Mouse (Mus musculus) G1E (cell line): ENCODE data around the gene Rpl41.

ENCODE experiments used
- CTCF ChIP-seq: IDR thresholded peaks from 2 replicates; pipeline ENCODE4 v1.5.1; 2012; ENCODE audit warnings: low read depth, low read length, inconsistent platforms, mixed read lengths
- GATA1 ChIP-seq: IDR thresholded peaks from 2 replicates; pipeline ENCODE4 v1.6.1; 2012; ENCODE audit warnings: borderline replicate concordance, low read length, inconsistent platforms, mixed read lengths
- POLR2AphosphoS5 ChIP-seq: IDR thresholded peaks from 2 replicates; pipeline ENCODE4 v1.6.1; 2012; ENCODE audit warnings: low read depth, low read length, inconsistent platforms; ENCODE audit not compliant: insufficient replicate concordance
- TAL1 ChIP-seq: conservative IDR thresholded peaks from 2 replicates; pipeline ENCODE4 v1.6.1; 2012; ENCODE audit warnings: low read depth, low read length, inconsistent platforms, mixed read lengths

DNA sequence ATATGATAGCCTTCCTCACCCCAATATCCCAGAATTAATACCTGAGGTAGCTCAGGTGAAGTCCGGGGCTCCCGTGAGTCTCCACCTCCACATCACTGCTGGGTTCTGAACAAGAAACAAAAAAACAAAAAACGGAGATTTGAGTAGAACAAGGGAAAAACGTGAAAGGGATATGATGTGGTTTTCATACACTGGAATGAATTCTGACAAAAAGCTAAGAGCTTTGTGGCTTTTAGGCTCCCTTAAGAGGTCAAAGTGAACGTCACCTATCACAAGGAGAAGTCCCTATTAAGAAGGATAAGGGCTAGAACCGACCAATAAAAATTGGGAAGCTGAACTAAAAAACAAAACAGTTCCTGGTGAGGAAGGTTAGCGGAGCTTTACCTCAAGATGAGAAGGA lies 2.3 kb downstream of the Rpl41 start:
- TF ChIP-seq CTCF (no peak), POLR2AphosphoS5 (no peak), GATA1 (no peak), TAL1 (no peak)
